Mouse (Mus musculus) limb, embryonic 14.5 days (tissue): ENCODE measurements at regions not wholly inside any gene's neighbourhood (a gene's known extent, or its start where the extent isn't known, plus 50 kb on each side); places are given as distances from the start of the nearest gene placed in this dataset.

ENCODE experiments used
- ATAC-seq: fragments of 200-750 bp; cut with Nextera tagmentation; 2 replicates; pipeline ENCODE4 v1.8.0; 2017; ENCODE audit warnings: low read depth, moderate number of reproducible peaks, moderate TSS enrichment; ENCODE audit not compliant: low FRiP score
- DNase-seq: peaks from one replicate; pipeline ENCODE4 v3.0.0-alpha.2; 2015; ENCODE audit warnings: low spot score
- H3K27ac ChIP-seq: fragments of 300-500 bp; sonication (generic); replicated peaks from 2 replicates; pipeline ENCODE4 v1.5.1; 2014; ENCODE audit warnings: low read depth, mild to moderate bottlenecking, low read length, moderate library complexity, mixed read lengths
- H3K27me3 ChIP-seq: fragments of 300-500 bp; sonication (generic); 2 replicates; pipeline ENCODE4 v1.6.1; 2014; ENCODE audit warnings: low read length, mixed read lengths; ENCODE audit not compliant: control insufficient read depth, insufficient read depth
- H3K36me3 ChIP-seq: fragments of 300-500 bp; sonication (generic); 2 replicates; pipeline ENCODE4 v1.6.1; 2014; ENCODE audit warnings: mild to moderate bottlenecking, low read length, moderate library complexity, mixed read lengths; ENCODE audit not compliant: control insufficient read depth, insufficient read depth
- H3K4me1 ChIP-seq: fragments of 300-500 bp; sonication (generic); 2 replicates; pipeline ENCODE4 v1.6.1; 2014; ENCODE audit warnings: antibody characterized with exemption, low read length, mixed read lengths; ENCODE audit not compliant: control insufficient read depth, insufficient read depth
- H3K4me2 ChIP-seq: fragments of 300-500 bp; sonication (generic); replicated peaks from 2 replicates; pipeline ENCODE4 v1.6.1; 2014; ENCODE audit warnings: low read depth, mild to moderate bottlenecking, low read length, moderate library complexity; ENCODE audit not compliant: severe bottlenecking
- H3K4me3 ChIP-seq: fragments of 300-500 bp; sonication (generic); replicated peaks from 2 replicates; pipeline ENCODE4 v1.5.1; 2014; ENCODE audit warnings: low read length
- H3K9ac ChIP-seq: fragments of 300-500 bp; sonication (generic); 2 replicates; pipeline ENCODE4 v1.6.1; 2014; ENCODE audit warnings: mild to moderate bottlenecking, low read depth, low read length, moderate library complexity; ENCODE audit not compliant: severe bottlenecking
- H3K9me3 ChIP-seq: fragments of 300-500 bp; sonication (generic); 2 replicates; pipeline ENCODE4 v1.6.1; 2016; ENCODE audit warnings: low read length; ENCODE audit not compliant: control insufficient read depth
- POLR2A ChIP-seq: fragments of 200-500 bp; IDR thresholded peaks from 2 replicates; pipeline ENCODE4 v1.8.0; 2012; ENCODE audit warnings: inconsistent platforms, mild to moderate bottlenecking, moderate library complexity, borderline replicate concordance; ENCODE audit not compliant: insufficient read depth, insufficient read length; ENCODE audit errors: extremely low read depth
- WGBS: fragments of 180-500 bp; shearing (Covaris S2); extraction: QIAGEN DNeasy Blood & Tissue Kit; methylation state at CpG from one replicate; pipeline ENCODE4 v1.1.7; 2014; 5-methylcytosine and 5-hydroxymethylcytosine counted together

- WGBS: 72% methylated on average over 3 of the region's 3 CpGs
- no peak for TF ChIP-seq POLR2A
- Histone ChIP-seq H3K4me2 (no peak overlapping the region), H3K27ac (no peak overlapping the region), H3K4me1 (0 out of 2 replicates have a peak, but pooled peaks cover 3% of the 10 kb centered on the region), H3K9me3 (no peaks in the 10 kb centered on the region), H3K36me3 (no peaks in the 10 kb centered on the region), H3K27me3 (no peaks in the 10 kb centered on the region), H3K9ac (no peak overlapping the region), H3K4me3 (no peak overlapping the region)
- ATAC-seq: no peak
- no peak for DNase-seq
Measured at GRCm38 (mm10) chr12:16378501-16378900, 232.3 kb downstream of the Lpin1 start.

DNA sequence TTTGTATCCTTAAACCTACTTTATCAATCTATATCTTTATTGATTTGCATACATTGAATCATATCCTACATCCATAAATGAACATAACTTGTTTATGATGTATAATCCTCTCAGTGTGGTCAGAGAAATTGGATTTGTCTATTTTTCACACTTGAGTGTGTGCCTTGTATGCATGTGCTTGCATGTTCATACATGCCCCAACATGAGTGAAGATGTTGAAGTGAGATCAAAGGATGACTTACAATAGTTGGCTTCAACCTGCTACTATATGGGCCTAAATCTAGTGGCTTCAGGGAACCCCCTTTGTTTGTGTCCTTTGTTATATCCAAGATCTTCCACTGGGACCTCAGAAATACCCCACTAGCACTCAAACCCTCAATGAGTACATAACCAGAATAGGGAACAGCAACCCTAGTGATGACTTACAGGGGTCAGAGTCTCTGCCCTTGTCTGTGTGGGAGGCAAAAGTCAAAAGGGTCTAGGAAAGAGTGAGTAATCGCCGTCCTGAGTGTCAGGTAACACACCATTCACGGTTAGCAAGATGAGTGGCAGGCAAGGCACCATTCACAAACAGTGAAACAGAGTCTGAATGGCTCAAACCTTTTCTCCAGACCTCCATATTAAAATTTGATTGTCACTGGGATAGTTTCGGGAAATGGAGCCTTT, 236.3 kb downstream of the Lpin1 start:
- H3K36me3 ChIP-seq: no peaks in the 10 kb centered on the region
- no peak for DNase-seq
- H3K27me3 ChIP-seq: no peaks in the 10 kb centered on the region
- H3K9ac ChIP-seq: no peak overlapping the region
- ATAC-seq: no peak
- H3K4me3 ChIP-seq: no peak overlapping the region
- H3K9me3 ChIP-seq: no peaks in the 10 kb centered on the region
- TF ChIP-seq POLR2A: no peak
- H3K27ac ChIP-seq: no peak overlapping the region
- no peak overlapping the region for H3K4me2 ChIP-seq
- no peaks in the 10 kb centered on the region for H3K4me1 ChIP-seq
- WGBS: 35% methylated on average over 4 of the region's 4 CpGs

DNA sequence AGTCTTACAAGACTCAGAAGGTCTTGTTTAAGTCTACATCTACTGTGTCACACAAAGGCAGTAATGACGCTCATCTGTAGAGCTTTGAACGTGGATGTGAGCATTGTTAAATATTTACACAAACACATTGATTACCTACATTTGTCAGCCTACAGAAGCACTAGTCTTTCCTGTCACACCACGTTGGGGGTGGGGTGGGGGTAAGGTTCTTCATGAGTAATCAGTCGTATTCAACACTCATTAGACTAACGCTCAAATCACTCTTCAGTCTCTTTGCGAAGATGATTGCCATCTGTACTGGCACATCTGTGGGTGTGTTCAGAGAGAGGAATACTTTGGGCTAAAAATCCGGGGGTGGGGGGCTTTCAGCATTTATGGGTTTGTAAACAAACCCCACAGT, 240.7 kb downstream of the Lpin1 start:
- DNase-seq: no peak
- WGBS: 64% methylated on average over 7 of the region's 7 CpGs
- H3K4me3 ChIP-seq: no peak overlapping the region
- TF ChIP-seq POLR2A: no peak
- H3K9me3 ChIP-seq: no peaks in the 10 kb centered on the region
- H3K4me2 ChIP-seq: no peak overlapping the region
- H3K27me3 ChIP-seq: no peaks in the 10 kb centered on the region
- H3K4me1 ChIP-seq: no peaks in the 10 kb centered on the region
- H3K9ac ChIP-seq: no peak overlapping the region
- no peak overlapping the region for H3K27ac ChIP-seq
- no peaks in the 10 kb centered on the region for H3K36me3 ChIP-seq
- no peak for ATAC-seq

- Histone ChIP-seq H3K4me1 (no peaks in the 10 kb centered on the region), H3K9me3 (peaks cover 8% of the 10 kb centered on the region), H3K27me3 (no peaks in the 10 kb centered on the region), H3K4me2 (no peak overlapping the region), H3K36me3 (no peaks in the 10 kb centered on the region), H3K4me3 (no peak overlapping the region), H3K9ac (no peak overlapping the region), H3K27ac (no peak overlapping the region)
- DNase-seq (no peak), ATAC-seq (no peak)
- TF ChIP-seq POLR2A: no peak
Measured at GRCm38 (mm10) chr12:16362341-16362740, 248.4 kb downstream of the Lpin1 start.

GRCm38 (mm10) chr12:16358831-16359230, 251.9 kb downstream of the Lpin1 start:
- Histone ChIP-seq H3K4me3 (no peak overlapping the region), H3K27ac (no peak overlapping the region), H3K4me1 (no peaks in the 10 kb centered on the region), H3K36me3 (no peaks in the 10 kb centered on the region), H3K9ac (no peak overlapping the region), H3K9me3 (peaks cover 8% of the 10 kb centered on the region), H3K27me3 (no peaks in the 10 kb centered on the region), H3K4me2 (no peak overlapping the region)
- DNase-seq: no peak
- no peak for TF ChIP-seq POLR2A
- 28% methylated on average over 1 of the region's 1 CpGs for WGBS
- ATAC-seq: no peak

DNA sequence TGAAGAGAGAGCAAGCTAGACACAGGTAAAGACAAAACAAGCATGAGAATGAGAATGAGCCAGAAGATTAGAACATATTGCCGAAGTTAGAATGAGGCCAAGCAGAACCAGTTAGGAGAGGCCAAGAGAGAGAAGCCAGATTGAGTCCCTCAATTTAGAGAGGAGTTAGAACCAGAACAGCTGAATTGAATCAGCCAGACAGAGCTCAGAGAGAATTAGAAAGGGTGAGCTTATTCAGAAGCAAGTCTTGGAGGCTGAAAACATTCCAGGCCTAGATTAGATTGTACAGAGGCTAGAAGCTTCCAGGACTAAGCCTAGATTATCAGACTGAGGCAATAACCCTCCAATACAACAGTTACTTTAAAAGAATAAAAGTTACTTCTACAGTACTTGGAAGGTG, 256.1 kb downstream of the Lpin1 start:
- Histone ChIP-seq H3K4me2 (no peak overlapping the region), H3K36me3 (no peaks in the 10 kb centered on the region), H3K4me1 (no peaks in the 10 kb centered on the region), H3K27ac (no peak overlapping the region), H3K4me3 (no peak overlapping the region), H3K9ac (no peak overlapping the region), H3K9me3 (no peaks in the 10 kb centered on the region), H3K27me3 (no peaks in the 10 kb centered on the region)
- DNase-seq: no peak
- 77% methylated on average over 1 of the region's 1 CpGs for WGBS
- ATAC-seq: no peak
- no peak for TF ChIP-seq POLR2A
